Mouse (Mus musculus): ENCODE results near the gene Tanc1. TPM values are rescaled to one million over a fixed set of nuclear protein-coding genes. Genes with fewer than 3 reads are reported as not detected.

Tanc1 gene
- polyA plus RNA-seq, 1 experiment from 2014 or later = 24.8 TPM

GRCm38 (mm10) chr2:59775148-59775547 is 163.3 kb downstream of the Tanc1 start:
- H3K27ac ChIP-seq (ENCODE audit: low read depth) = no peak overlapping the region
- ATAC-seq (replicated peaks; ENCODE audit: low FRiP score, low TSS enrichment, low read depth) = no peak
- H3K36me3 ChIP-seq (ENCODE audit: control insufficient read depth, insufficient read depth, low read length) = peaks cover 4% of the 10 kb centered on the region
- no peaks in the 10 kb centered on the region for H3K27me3 ChIP-seq (replicated peaks; ENCODE audit: control insufficient read depth, insufficient read depth, low read length)
- WGBS = 73% methylated on average over 5 of the region's 5 CpGs
- no peak overlapping the region for H3K9ac ChIP-seq (ENCODE audit: low read length)
- peaks cover 11% of the 10 kb centered on the region for H3K4me1 ChIP-seq (replicated peaks; ENCODE audit: control insufficient read depth, insufficient read depth, low read length)
- no peak overlapping the region for H3K4me3 ChIP-seq (ENCODE audit: low read depth, low read length)
- no peaks in the 10 kb centered on the region for H3K9me3 ChIP-seq (ENCODE audit: control insufficient read depth, low read length)
- no peak overlapping the region for H3K4me2 ChIP-seq (ENCODE audit: low read length)
- no peak for DNase-seq (ENCODE audit: low spot score)

- DNase-seq (ENCODE audit: low spot score) = no peak
- no peaks in the 10 kb centered on the region for H3K9me3 ChIP-seq (ENCODE audit: control insufficient read depth, low read length)
- no peak overlapping the region for H3K4me3 ChIP-seq (ENCODE audit: low read depth, low read length)
- H3K27ac ChIP-seq (ENCODE audit: low read depth) = no peak overlapping the region
- H3K9ac ChIP-seq (ENCODE audit: low read length) = no peak overlapping the region
- WGBS = 76% methylated on average over 6 of the region's 6 CpGs
- no peak overlapping the region for H3K4me2 ChIP-seq (ENCODE audit: low read length)
- peaks cover 4% of the 10 kb centered on the region for H3K36me3 ChIP-seq (ENCODE audit: control insufficient read depth, insufficient read depth, low read length)
- no peak for ATAC-seq (replicated peaks; ENCODE audit: low FRiP score, low TSS enrichment, low read depth)
- H3K27me3 ChIP-seq (replicated peaks; ENCODE audit: control insufficient read depth, insufficient read depth, low read length) = no peaks in the 10 kb centered on the region
- H3K4me1 ChIP-seq (replicated peaks; ENCODE audit: control insufficient read depth, insufficient read depth, low read length) = peaks cover 11% of the 10 kb centered on the region
These were observed 164.0 kb downstream of the Tanc1 start for GRCm38 (mm10) chr2:59775820-59776219.

GRCm38 (mm10) chr2:59779355-59779754 is 167.5 kb downstream of the Tanc1 start:
- ATAC-seq (replicated peaks; ENCODE audit: low FRiP score, low TSS enrichment, low read depth) (no peak), DNase-seq (ENCODE audit: low spot score) (no peak)
- H3K36me3 ChIP-seq (ENCODE audit: control insufficient read depth, insufficient read depth, low read length) = no peaks in the 10 kb centered on the region; the same call in none of the 2 replicates
- H3K4me2 ChIP-seq (ENCODE audit: low read length) = no peak overlapping the region
- H3K4me3 ChIP-seq (ENCODE audit: low read depth, low read length) = no peak overlapping the region
- H3K9me3 ChIP-seq (ENCODE audit: control insufficient read depth, low read length) = no peaks in the 10 kb centered on the region
- H3K4me1 ChIP-seq (replicated peaks; ENCODE audit: control insufficient read depth, insufficient read depth, low read length) = peaks cover 9% of the 10 kb centered on the region
- no peak overlapping the region for H3K27ac ChIP-seq (ENCODE audit: low read depth)
- 77% methylated on average over 10 of the region's 10 CpGs for WGBS
- H3K27me3 ChIP-seq (replicated peaks; ENCODE audit: control insufficient read depth, insufficient read depth, low read length) = no peaks in the 10 kb centered on the region
- H3K9ac ChIP-seq (ENCODE audit: low read length) = no peak overlapping the region

GRCm38 (mm10) chr2:59780240-59780639 is 168.4 kb downstream of the Tanc1 start:
- Histone ChIP-seq H3K4me3 (ENCODE audit: low read depth, low read length) (no peak overlapping the region), H3K4me1 (replicated peaks; ENCODE audit: control insufficient read depth, insufficient read depth, low read length) (peaks cover 9% of the 10 kb centered on the region), H3K27ac (ENCODE audit: low read depth) (no peak overlapping the region), H3K36me3 (ENCODE audit: control insufficient read depth, insufficient read depth, low read length) (no peaks in the 10 kb centered on the region; the same call in none of the 2 replicates), H3K4me2 (ENCODE audit: low read length) (no peak overlapping the region), H3K9ac (ENCODE audit: low read length) (no peak overlapping the region), H3K9me3 (ENCODE audit: control insufficient read depth, low read length) (no peaks in the 10 kb centered on the region), H3K27me3 (replicated peaks; ENCODE audit: control insufficient read depth, insufficient read depth, low read length) (no peaks in the 10 kb centered on the region)
- ATAC-seq (replicated peaks; ENCODE audit: low FRiP score, low TSS enrichment, low read depth) (no peak), DNase-seq (ENCODE audit: low spot score) (no peak)
- WGBS = 80% methylated on average over 5 of the region's 5 CpGs

GRCm38 (mm10) chr2:59783055-59783831 is 171.4 kb downstream of the Tanc1 start:
- Histone ChIP-seq H3K27ac (ENCODE audit: low read depth) (peak overlapping the region; percentile 22; the same call in 1 of the 2 replicates), H3K4me1 (replicated peaks; ENCODE audit: control insufficient read depth, insufficient read depth, low read length) (peaks cover 9% of the 10 kb centered on the region), H3K4me3 (ENCODE audit: low read depth, low read length) (no peak overlapping the region), H3K4me2 (ENCODE audit: low read length) (no peak overlapping the region), H3K27me3 (replicated peaks; ENCODE audit: control insufficient read depth, insufficient read depth, low read length) (no peaks in the 10 kb centered on the region), H3K9ac (ENCODE audit: low read length) (no peak overlapping the region), H3K36me3 (ENCODE audit: control insufficient read depth, insufficient read depth, low read length) (peaks cover 9% of the 10 kb centered on the region), H3K9me3 (ENCODE audit: control insufficient read depth, low read length) (no peaks in the 10 kb centered on the region)
- no peak for DNase-seq (ENCODE audit: low spot score)
- WGBS = 52% methylated on average over 12 of the region's 12 CpGs
- peak; percentile 57; the same call in 1 of the 2 replicates for ATAC-seq (replicated peaks; ENCODE audit: low FRiP score, low TSS enrichment, low read depth)

- H3K36me3 ChIP-seq (ENCODE audit: control insufficient read depth, insufficient read depth, low read length) = peaks cover 10% of the 10 kb centered on the region
- DNase-seq (ENCODE audit: low spot score) = no peak
- no peak overlapping the region for H3K4me3 ChIP-seq (ENCODE audit: low read depth, low read length)
- H3K27ac ChIP-seq (ENCODE audit: low read depth) = no peak overlapping the region
- 86% methylated on average over 12 of the region's 12 CpGs for WGBS
- no peak overlapping the region for H3K4me2 ChIP-seq (ENCODE audit: low read length)
- no peak overlapping the region for H3K9ac ChIP-seq (ENCODE audit: low read length)
- no peak for ATAC-seq (replicated peaks; ENCODE audit: low FRiP score, low TSS enrichment, low read depth)
- no peaks in the 10 kb centered on the region for H3K9me3 ChIP-seq (ENCODE audit: control insufficient read depth, low read length)
- no peaks in the 10 kb centered on the region for H3K27me3 ChIP-seq (replicated peaks; ENCODE audit: control insufficient read depth, insufficient read depth, low read length)
- peaks cover 9% of the 10 kb centered on the region for H3K4me1 ChIP-seq (replicated peaks; ENCODE audit: control insufficient read depth, insufficient read depth, low read length)
These were observed 172.2 kb downstream of the Tanc1 start for GRCm38 (mm10) chr2:59783832-59784627.

GRCm38 (mm10) chr2:59784628-59784883 is 172.7 kb downstream of the Tanc1 start:
- 77% methylated on average over 6 of the region's 6 CpGs for WGBS
- no peak overlapping the region for H3K27ac ChIP-seq (ENCODE audit: low read depth)
- ATAC-seq (replicated peaks; ENCODE audit: low FRiP score, low TSS enrichment, low read depth) = no peak

GRCm38 (mm10) chr2:59785597-59785996 is 173.8 kb downstream of the Tanc1 start:
- no peak for DNase-seq (ENCODE audit: low spot score)
- no peak for ATAC-seq (replicated peaks; ENCODE audit: low FRiP score, low TSS enrichment, low read depth)
- Histone ChIP-seq H3K9me3 (ENCODE audit: control insufficient read depth, low read length) (no peaks in the 10 kb centered on the region), H3K27ac (ENCODE audit: low read depth) (no peak overlapping the region), H3K4me1 (replicated peaks; ENCODE audit: control insufficient read depth, insufficient read depth, low read length) (peaks cover 9% of the 10 kb centered on the region), H3K27me3 (replicated peaks; ENCODE audit: control insufficient read depth, insufficient read depth, low read length) (no peaks in the 10 kb centered on the region), H3K9ac (ENCODE audit: low read length) (no peak overlapping the region), H3K36me3 (ENCODE audit: control insufficient read depth, insufficient read depth, low read length) (peaks cover 10% of the 10 kb centered on the region), H3K4me2 (ENCODE audit: low read length) (no peak overlapping the region), H3K4me3 (ENCODE audit: low read depth, low read length) (no peak overlapping the region)
- WGBS = 61% methylated on average over 13 of the region's 13 CpGs

More at GRCm38 (mm10) chr2:59784628-59784883, 172.7 kb downstream of the Tanc1 start:
- Histone ChIP-seq H3K4me3 (ENCODE audit: low read depth, low read length) (no peak overlapping the region), H3K4me2 (ENCODE audit: low read length) (no peak overlapping the region), H3K9me3 (ENCODE audit: control insufficient read depth, low read length) (no peaks in the 10 kb centered on the region), H3K27me3 (replicated peaks; ENCODE audit: control insufficient read depth, insufficient read depth, low read length) (no peaks in the 10 kb centered on the region), H3K4me1 (replicated peaks; ENCODE audit: control insufficient read depth, insufficient read depth, low read length) (peaks cover 9% of the 10 kb centered on the region), H3K9ac (ENCODE audit: low read length) (no peak overlapping the region), H3K36me3 (ENCODE audit: control insufficient read depth, insufficient read depth, low read length) (peaks cover 10% of the 10 kb centered on the region)
- DNase-seq (ENCODE audit: low spot score) = no peak
